Mouse (Mus musculus) cortical plate, adult 2 months (tissue): ENCODE measurements at regions not wholly inside any gene's neighbourhood (a gene's known extent, or its start where the extent isn't known, plus 50 kb on each side); places are given as distances from the start of the nearest gene placed in this dataset.

Experiments used
- CTCF ChIP-seq: fragments of 200-500 bp; IDR thresholded peaks from 2 replicates; pipeline ENCODE4 v1.5.1; 2011; ENCODE audit warnings: mild to moderate bottlenecking, control low read depth, low read length; ENCODE audit not compliant: insufficient read depth; ENCODE audit errors: extremely low read depth
- POLR2A ChIP-seq: fragments of 200-500 bp; IDR thresholded peaks from 2 replicates; pipeline ENCODE4 v1.6.1; 2011; ENCODE audit warnings: mild to moderate bottlenecking, low read length, control low read depth; ENCODE audit not compliant: insufficient read depth; ENCODE audit errors: extremely low read depth

DNA sequence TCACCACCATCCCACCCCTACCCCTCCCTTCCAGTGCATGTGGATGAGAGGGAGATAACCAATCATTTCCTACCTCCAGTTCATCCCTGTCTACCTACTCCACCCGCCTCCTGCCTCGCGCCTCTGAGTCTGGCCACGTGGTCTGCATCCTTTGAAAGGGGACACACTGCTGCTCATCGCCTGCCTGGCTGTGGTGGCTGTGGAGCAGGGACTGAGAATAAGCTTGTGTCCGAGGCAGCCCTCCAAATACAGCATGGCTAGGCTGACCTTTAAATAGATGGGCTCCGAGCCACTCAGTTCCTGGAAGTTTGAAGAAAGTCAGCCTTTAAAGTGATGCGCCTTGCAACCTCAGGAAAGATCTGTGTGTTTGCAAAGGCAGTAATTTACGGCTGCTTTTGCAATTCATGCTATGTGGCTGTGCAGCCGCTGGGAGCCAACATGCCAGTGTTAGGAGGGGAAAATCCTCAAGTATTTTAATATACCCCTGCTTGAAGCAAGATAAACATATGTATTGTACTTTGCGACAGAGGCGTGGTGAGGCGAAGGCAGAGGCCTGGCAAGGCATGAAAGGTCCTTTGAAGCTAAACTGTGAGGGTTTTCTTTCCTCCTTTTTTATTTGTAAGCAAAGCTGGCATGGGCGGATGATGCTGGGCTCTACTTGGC, 1214.3 kb upstream of the A1bg start:
- TF ChIP-seq POLR2A, result no peak
- TF ChIP-seq CTCF, result no peak
